Mouse (Mus musculus): ENCODE measurements around the gene Nhsl1. TPM values are rescaled to one million over a fixed set of nuclear protein-coding genes. Genes with fewer than 3 reads are reported as not detected.
A peak's percentile ranks its signal among the peaks of the same experiment; 100 is the strongest.
"Not testable (repeated sequence)": the region's sequence is repeated elsewhere in the genome, so short reads cannot be mapped to it uniquely, and the experiment has no call there.

Nhsl1 gene
- polyA plus RNA-seq, 1 experiment from 2014 or later = 1.9 TPM

DNA sequence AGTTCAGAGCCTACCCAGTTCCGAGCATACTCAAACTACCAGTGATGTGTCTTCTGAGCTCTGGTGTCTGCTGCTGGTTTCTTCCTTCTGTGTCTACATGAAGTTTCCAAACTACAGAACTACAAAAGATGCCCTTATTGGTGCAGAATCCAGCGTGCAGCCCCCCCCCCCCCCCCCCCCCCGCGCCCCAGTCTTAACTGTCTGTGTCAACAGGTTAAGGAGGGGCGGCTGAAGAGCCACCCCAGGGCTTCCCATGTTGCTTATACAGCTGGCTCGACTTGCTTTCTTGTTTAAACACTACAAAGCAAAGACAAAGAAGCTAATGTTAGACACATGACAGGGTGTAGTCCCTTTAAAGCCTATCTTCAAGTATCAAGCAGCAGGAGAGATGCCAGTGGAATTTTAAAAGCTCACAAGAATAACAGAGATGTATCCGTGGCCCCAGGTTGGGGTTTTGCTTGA, 127.6 kb downstream of the Nhsl1 start:
- Histone ChIP-seq H3K9me3 (ENCODE audit: low read length) (no peaks in the 10 kb centered on the region), H3K4me2 (replicated peaks; ENCODE audit: low read depth, low read length) (no peak overlapping the region), H3K9ac (replicated peaks; ENCODE audit: low read depth) (no peak overlapping the region), H3K27me3 (replicated peaks; ENCODE audit: insufficient read depth, low read length) (no peaks in the 10 kb centered on the region), H3K4me3 (ENCODE audit: low read depth, low read length) (no peak overlapping the region), H3K27ac (ENCODE audit: low read length) (no peak overlapping the region), H3K4me1 (ENCODE audit: insufficient read depth, low read depth, low read length) (peaks cover 3% of the 10 kb centered on the region; the same call in 1 of the 2 replicates), H3K36me3 (ENCODE audit: insufficient read depth, low read length) (no peaks in the 10 kb centered on the region)
- DNase-seq (ENCODE audit: low spot score) (peak; percentile 55), ATAC-seq (peak; percentile 78)
- WGBS = 23% methylated on average over 5 of the region's 7 CpGs
- no peak for TF ChIP-seq CTCF (IDR thresholded peaks at IDR 0.05)
- no peak for TF ChIP-seq EP300 (IDR thresholded peaks at IDR 0.05)

DNA sequence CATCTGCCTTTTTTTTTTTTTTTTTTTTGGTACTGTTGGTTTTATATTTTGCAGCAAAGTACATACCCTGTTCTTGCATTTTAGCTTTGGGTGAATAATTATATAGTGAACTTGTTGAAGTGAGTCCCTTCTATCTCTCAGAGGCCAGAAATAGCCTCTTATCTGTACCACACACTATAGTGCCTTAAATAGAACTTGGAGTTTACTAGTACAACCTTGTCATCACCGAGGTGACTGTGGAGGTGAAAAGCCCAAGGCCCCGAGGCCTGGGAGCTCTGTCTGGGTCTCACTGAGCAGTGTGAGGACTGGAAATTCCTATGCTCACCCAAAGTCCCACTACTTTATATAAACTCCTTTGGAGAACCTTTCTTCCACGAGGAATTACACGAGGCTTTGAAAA, 128.5 kb downstream of the Nhsl1 start:
- Histone ChIP-seq H3K9ac (replicated peaks; ENCODE audit: low read depth) (no peak overlapping the region), H3K36me3 (ENCODE audit: insufficient read depth, low read length) (no peaks in the 10 kb centered on the region), H3K27me3 (replicated peaks; ENCODE audit: insufficient read depth, low read length) (no peaks in the 10 kb centered on the region), H3K4me1 (ENCODE audit: insufficient read depth, low read depth, low read length) (peaks cover 3% of the 10 kb centered on the region; the same call in 1 of the 2 replicates), H3K4me2 (replicated peaks; ENCODE audit: low read depth, low read length) (no peak overlapping the region), H3K27ac (ENCODE audit: low read length) (no peak overlapping the region), H3K9me3 (ENCODE audit: low read length) (no peaks in the 10 kb centered on the region), H3K4me3 (ENCODE audit: low read depth, low read length) (no peak overlapping the region)
- ATAC-seq (no peak), DNase-seq (ENCODE audit: low spot score) (no peak)
- 35% methylated on average over 4 of the region's 4 CpGs for WGBS
- TF ChIP-seq EP300 (IDR thresholded peaks at IDR 0.05) = no peak
- no peak for TF ChIP-seq CTCF (IDR thresholded peaks at IDR 0.05)

DNA sequence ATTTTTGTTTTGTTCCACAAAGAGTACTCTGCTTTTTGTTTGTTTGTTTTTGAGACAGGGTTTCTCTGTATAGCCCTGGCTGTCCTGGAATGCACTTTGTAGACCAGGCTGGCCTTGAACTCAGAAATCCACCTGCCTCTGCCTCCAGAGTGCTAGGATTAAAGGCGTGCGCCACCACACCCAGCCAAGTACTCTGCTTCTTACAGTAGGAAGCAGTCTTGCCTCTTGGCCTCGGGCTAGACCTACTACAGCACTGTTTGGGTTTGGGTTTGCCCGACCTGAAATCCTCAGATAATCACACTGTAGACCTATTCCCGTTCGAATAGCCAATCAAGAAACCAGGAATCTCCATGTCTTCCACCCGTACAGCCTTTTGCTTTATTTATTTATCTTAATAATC, 130.1 kb downstream of the Nhsl1 start:
- not testable (repeated sequence) for H3K27ac ChIP-seq (ENCODE audit: low read length)

DNA sequence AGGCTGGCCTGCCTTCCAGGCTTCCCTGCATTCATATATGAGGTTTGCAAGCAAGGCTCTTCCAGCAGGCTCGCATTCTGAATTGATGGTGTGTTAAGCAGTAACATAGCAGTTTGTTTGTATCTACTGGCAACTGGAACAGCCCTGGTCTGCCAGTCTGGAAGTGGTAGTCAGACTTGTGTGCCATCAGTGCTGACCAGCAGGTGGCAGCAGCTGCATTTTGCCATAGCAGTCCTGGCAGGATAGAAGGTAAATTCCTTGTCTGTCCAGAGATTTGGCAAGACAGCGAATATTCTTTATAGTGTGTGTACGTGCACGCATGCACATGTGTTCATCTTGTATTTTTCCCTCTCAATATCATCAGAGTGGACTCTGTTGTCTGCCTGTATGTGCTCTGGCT, 134.6 kb downstream of the Nhsl1 start:
- peak; percentile 75 for ATAC-seq
- TF ChIP-seq CTCF (IDR thresholded peaks at IDR 0.05) (peak; percentile 99), EP300 (IDR thresholded peaks at IDR 0.05) (no peak)
- Histone ChIP-seq H3K9me3 (ENCODE audit: low read length) (no peaks in the 10 kb centered on the region), H3K4me3 (ENCODE audit: low read depth, low read length) (no peak overlapping the region), H3K9ac (replicated peaks; ENCODE audit: low read depth) (no peak overlapping the region), H3K27ac (ENCODE audit: low read length) (no peak overlapping the region), H3K4me1 (ENCODE audit: insufficient read depth, low read depth, low read length) (no peaks in the 10 kb centered on the region), H3K4me2 (replicated peaks; ENCODE audit: low read depth, low read length) (no peak overlapping the region), H3K36me3 (ENCODE audit: insufficient read depth, low read length) (no peaks in the 10 kb centered on the region), H3K27me3 (replicated peaks; ENCODE audit: insufficient read depth, low read length) (no peaks in the 10 kb centered on the region)
- DNase-seq (ENCODE audit: low spot score) = peak; percentile 81
- 20% methylated on average over 4 of the region's 4 CpGs for WGBS

More for the DNA sequence above, 130.1 kb downstream of the Nhsl1 start:
- WGBS = 80% methylated on average over 7 of the region's 7 CpGs
- not testable (repeated sequence) for H3K4me1 ChIP-seq (ENCODE audit: insufficient read depth, low read depth, low read length); H3K9me3 ChIP-seq (ENCODE audit: low read length); ATAC-seq; H3K36me3 ChIP-seq (ENCODE audit: insufficient read depth, low read length); H3K4me2 ChIP-seq (replicated peaks; ENCODE audit: low read depth, low read length); H3K9ac ChIP-seq (replicated peaks; ENCODE audit: low read depth); H3K27me3 ChIP-seq (replicated peaks; ENCODE audit: insufficient read depth, low read length); DNase-seq (ENCODE audit: low spot score); H3K4me3 ChIP-seq (ENCODE audit: low read depth, low read length)

DNA sequence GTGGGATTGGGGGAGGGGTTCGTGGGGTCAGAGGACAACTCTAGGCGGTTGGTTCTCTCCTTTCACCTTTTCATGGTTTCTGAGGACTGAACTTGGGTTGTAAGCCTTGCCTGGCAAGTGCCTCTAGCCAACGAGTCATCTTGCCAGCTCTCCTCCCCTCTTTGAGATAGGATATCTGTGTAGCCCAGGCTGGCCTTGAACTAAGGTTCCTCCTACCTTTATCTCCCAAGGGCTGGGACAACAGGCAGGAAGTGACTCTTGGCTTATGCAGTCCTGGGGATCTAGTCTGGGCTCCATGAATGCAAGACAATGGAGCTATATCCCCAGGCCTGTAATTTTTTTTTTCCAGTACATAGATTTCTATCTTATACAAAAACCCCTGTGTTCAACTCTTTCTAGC, 135.4 kb downstream of the Nhsl1 start:
- Histone ChIP-seq H3K36me3 (ENCODE audit: insufficient read depth, low read length) (no peaks in the 10 kb centered on the region), H3K4me1 (ENCODE audit: insufficient read depth, low read depth, low read length) (no peaks in the 10 kb centered on the region), H3K4me2 (replicated peaks; ENCODE audit: low read depth, low read length) (no peak overlapping the region), H3K9ac (replicated peaks; ENCODE audit: low read depth) (no peak overlapping the region), H3K4me3 (ENCODE audit: low read depth, low read length) (no peak overlapping the region), H3K27ac (ENCODE audit: low read length) (no peak overlapping the region), H3K9me3 (ENCODE audit: low read length) (no peaks in the 10 kb centered on the region), H3K27me3 (replicated peaks; ENCODE audit: insufficient read depth, low read length) (no peaks in the 10 kb centered on the region)
- DNase-seq (ENCODE audit: low spot score) = no peak
- no peak for TF ChIP-seq CTCF (IDR thresholded peaks at IDR 0.05)
- no peak for TF ChIP-seq EP300 (IDR thresholded peaks at IDR 0.05)
- whole genome bisulfite sequencing = 76% methylated on average over 3 of the region's 3 CpGs
- no peak for ATAC-seq

DNA sequence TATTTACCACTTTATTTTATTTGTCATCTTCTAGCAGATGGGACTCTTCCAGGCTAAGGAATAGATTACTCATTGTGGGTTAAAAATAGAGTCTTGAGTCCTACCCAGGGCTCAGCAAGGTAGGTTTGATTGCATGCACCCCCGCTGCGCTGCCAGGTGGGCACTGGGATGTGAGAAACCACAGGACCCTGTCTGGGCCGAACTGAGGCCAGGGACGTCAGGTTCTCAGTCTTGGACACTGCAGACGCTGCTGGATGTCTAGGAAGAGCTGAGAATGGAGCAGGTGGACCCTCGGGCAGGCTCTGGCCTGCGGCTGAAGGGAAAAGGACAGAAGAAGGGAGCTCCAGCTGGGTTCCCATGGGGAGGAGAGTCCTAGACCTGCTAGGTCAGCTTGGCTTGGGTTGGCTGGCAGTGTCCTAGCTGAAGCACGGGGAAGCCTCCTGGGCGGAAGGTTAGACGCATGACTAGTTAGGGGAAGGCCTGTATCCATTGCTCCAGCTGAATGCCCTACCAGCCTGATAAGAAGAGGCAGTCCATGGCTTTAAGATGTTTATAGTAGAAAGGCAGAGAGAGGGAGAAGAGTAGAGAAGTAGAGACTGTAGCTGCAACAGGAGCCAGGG, 136.6 kb downstream of the Nhsl1 start:
- no peaks in the 10 kb centered on the region for H3K36me3 ChIP-seq (ENCODE audit: insufficient read depth, low read length)
- no peak overlapping the region for H3K27ac ChIP-seq (ENCODE audit: low read length)
- no peak for ATAC-seq
- DNase-seq (ENCODE audit: low spot score) = no peak
- no peaks in the 10 kb centered on the region for H3K4me1 ChIP-seq (ENCODE audit: insufficient read depth, low read depth, low read length)
- no peak for TF ChIP-seq EP300 (IDR thresholded peaks at IDR 0.05)
- WGBS = 93% methylated on average over 10 of the region's 10 CpGs
- H3K27me3 ChIP-seq (replicated peaks; ENCODE audit: insufficient read depth, low read length) = no peaks in the 10 kb centered on the region
- no peak overlapping the region for H3K4me3 ChIP-seq (ENCODE audit: low read depth, low read length)
- no peak overlapping the region for H3K4me2 ChIP-seq (replicated peaks; ENCODE audit: low read depth, low read length)
- no peak overlapping the region for H3K9ac ChIP-seq (replicated peaks; ENCODE audit: low read depth)
- H3K9me3 ChIP-seq (ENCODE audit: low read length) = no peaks in the 10 kb centered on the region
